In the genomic region with DNA sequence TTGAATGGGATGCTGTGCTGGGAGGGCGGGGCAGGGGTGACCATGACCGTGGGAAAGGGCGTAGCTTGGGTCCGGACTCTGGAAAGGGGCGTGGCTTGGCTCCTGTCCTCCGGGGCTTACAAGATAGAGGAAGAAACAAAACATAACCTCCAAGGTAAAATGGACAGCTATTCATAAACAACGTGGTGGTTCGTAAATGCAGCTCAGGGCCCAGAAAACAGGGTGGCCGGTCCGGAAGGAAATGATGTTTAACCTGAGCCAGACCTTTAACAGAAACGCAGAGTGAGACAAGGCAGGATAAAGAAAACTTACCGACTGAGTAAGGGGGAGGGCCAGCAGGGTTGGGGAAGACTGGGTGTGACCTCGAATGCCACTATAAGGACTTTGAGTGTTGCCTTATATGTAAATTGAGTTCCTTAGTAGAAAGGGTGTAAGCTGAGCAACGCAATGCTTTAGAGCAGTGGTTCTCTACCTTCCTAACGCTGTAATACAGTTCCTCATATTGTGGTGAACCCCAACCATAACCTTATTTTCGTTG, we compare ENCODE assay signal across 8 mouse cellular contexts. TPM values are rescaled to one million over a fixed set of nuclear protein-coding genes. Genes with fewer than 3 reads are reported as not detected.
DNase-seq lines count a peak whose midpoint lies in the region; ATAC-seq lines count a peak whose summit lies in the region.

No protein-coding gene starts in this region.

- H3K9ac ChIP-seq in limb, embryonic 13.5 days = no peak overlapping the region
- H3K9ac ChIP-seq in forebrain, embryonic 14.5 days (ENCODE audit: low read length) = no peak overlapping the region

- H3K27ac ChIP-seq in limb, embryonic 13.5 days = no peak overlapping the region
- H3K27ac ChIP-seq in forebrain, embryonic 14.5 days (ENCODE audit: low read depth, low read length) = no peak overlapping the region

- H3K36me3 ChIP-seq in limb, embryonic 13.5 days = no peaks in the 10 kb centered on the region
- H3K36me3 ChIP-seq in forebrain, embryonic 14.5 days (ENCODE audit: control insufficient read depth, insufficient read depth, low read length) = no peaks in the 10 kb centered on the region

- intact Hi-C loops in heart, postnatal 14 days (cut with DNase I) = no loop called here

- H3K9me3 ChIP-seq in limb, embryonic 13.5 days = peaks cover 3% of the 10 kb centered on the region; the same call in 1 of the 2 replicates
- no peaks in the 10 kb centered on the region for H3K9me3 ChIP-seq in forebrain, embryonic 14.5 days (replicated peaks; ENCODE audit: control insufficient read depth, low read length)

- H3K27me3 ChIP-seq in limb, embryonic 13.5 days = no peaks in the 10 kb centered on the region; the same call in 1 of the 2 replicates
- H3K27me3 ChIP-seq in forebrain, embryonic 14.5 days (replicated peaks; ENCODE audit: control insufficient read depth, insufficient read depth, low read length) = no peaks in the 10 kb centered on the region

- peak overlapping the region; percentile 37 for H3K4me2 ChIP-seq in limb, embryonic 13.5 days (replicated peaks)
- no peak overlapping the region for H3K4me2 ChIP-seq in forebrain, embryonic 14.5 days (ENCODE audit: low read length)

- peaks cover 43% of the 10 kb centered on the region for H3K4me1 ChIP-seq in limb, embryonic 13.5 days
- H3K4me1 ChIP-seq in forebrain, embryonic 14.5 days (ENCODE audit: control insufficient read depth, insufficient read depth, low read length) = peaks cover 10% of the 10 kb centered on the region

- DNase-seq in c-Kit-positive CD71-positive TER-119-negative erythroid progenitor cells, embryonic 14.5 days (ENCODE audit: low read depth) = peak; percentile 54
- peak; percentile 51 to 59 for DNase-seq in heart, postnatal 14 days
- DNase-seq in naive thymus-derived CD4-positive, alpha-beta T cell, adult 2 months (ENCODE audit: low read depth) = peak; percentile 75
- DNase-seq in MN1 (ENCODE audit: low spot score) = no peak
- DNase-seq in forebrain, embryonic 14.5 days (ENCODE audit: low spot score) = no peak
- DNase-seq in right cerebral cortex, postnatal 10 days (ENCODE audit: low spot score in 2 of 2) = no peak

- 36% methylated on average over 16 of the region's 16 CpGs for WGBS in limb, embryonic 13.5 days
- WGBS in forebrain, embryonic 14.5 days = 53% methylated on average over 16 of the region's 16 CpGs

- peak; percentile 56 for ATAC-seq in CD4-positive, CD25-positive, alpha-beta regulatory T cell, adult 4 months
- no peak for ATAC-seq in limb, embryonic 13.5 days (ENCODE audit: low FRiP score, low read depth)
- ATAC-seq in forebrain, embryonic 14.5 days = no peak

- H3K4me3 ChIP-seq in limb, embryonic 13.5 days = no peak overlapping the region
- H3K4me3 ChIP-seq in forebrain, embryonic 14.5 days (ENCODE audit: low read depth, low read length) = no peak overlapping the region

RNA-seq across cellular contexts. Expression of gene Grap2, which starts 26.9 kb away (rescaled TPM):
- polyA plus RNA-seq in CD4-positive, CD25-positive, alpha-beta regulatory T cell, adult 4 months (2017; shearing (Covaris generic)) = 10 to 100 TPM; 37.7 to 55.0 TPM
- total RNA-seq in heart, postnatal 14 days (2021) = 1 to 10 TPM; 1.7 to 5.4 TPM
- 0.93 and 1.2 TPM in 2 replicates for polyA plus RNA-seq in limb, embryonic 13.5 days (2015; fragmentation: Nextera tagmentation; extraction: Ambion mirVana)
- polyA plus RNA-seq in forebrain, embryonic 14.5 days (2014; fragmentation: Nextera tagmentation; extraction: Ambion mirVana) = 0.24 and 0.32 TPM in 2 replicates

RNA-seq across cellular contexts. Expression of gene Enthd1, which starts 34.3 kb away (rescaled TPM):
- polyA plus RNA-seq in CD4-positive, CD25-positive, alpha-beta regulatory T cell, adult 4 months (2017; shearing (Covaris generic)) = under 1 TPM in 1 of 2 experiments, not detected in 1; 0.24 TPM
- total RNA-seq in heart, postnatal 14 days (2021) = not detected
- polyA plus RNA-seq in limb, embryonic 13.5 days (2015; fragmentation: Nextera tagmentation; extraction: Ambion mirVana) = not detected in 2 replicates
- polyA plus RNA-seq in forebrain, embryonic 14.5 days (2014; fragmentation: Nextera tagmentation; extraction: Ambion mirVana) = not detected in 2 replicates

Comparison
In these comparisons a context has a peak if more than half of its experiments do, and no peak if none do; other contexts are left out.
1. DNase-seq: peak in c-Kit-positive CD71-positive TER-119-negative erythroid progenitor cells, embryonic 14.5 days (single experiment), heart, postnatal 14 days (2 of 2) and naive thymus-derived CD4-positive, alpha-beta T cell, adult 2 months (single experiment); none in MN1 (single experiment), forebrain, embryonic 14.5 days (single experiment) and right cerebral cortex, postnatal 10 days (0 of 2).
2. RNA of gene Grap2, which starts 26.9 kb away (polyA plus RNA-seq): 37.7 to 55.0 TPM in CD4-positive, CD25-positive, alpha-beta regulatory T cell, adult 4 months; 0.93 to 1.2 TPM in limb, embryonic 13.5 days and 0.24 to 0.32 TPM in forebrain, embryonic 14.5 days; every median in the first group is over 10 times any median in the second.